Mouse (Mus musculus) liver, embryonic 16.5 days (tissue): Measurements from ENCODE around the gene Pbrm1. TPM values are rescaled to one million over a fixed set of nuclear protein-coding genes. Genes with fewer than 3 reads are reported as not detected.

ENCODE experiments used
- ATAC-seq: fragments of 200-750 bp; cut with Nextera tagmentation; 2 replicates; pipeline ENCODE4 v1.8.0; 2017; ENCODE audit warnings: low read depth, mild to moderate bottlenecking, moderate number of reproducible peaks, moderate library complexity
- H3K27ac ChIP-seq: fragments of 300-500 bp; sonication (generic); 2 replicates; pipeline ENCODE4 v1.5.1; 2014; ENCODE audit warnings: mild to moderate bottlenecking, low read length
- H3K27me3 ChIP-seq: fragments of 300-500 bp; sonication (generic); 2 replicates; pipeline ENCODE4 v1.6.1; 2014; ENCODE audit warnings: low read depth, low read length, mixed read lengths; ENCODE audit not compliant: control insufficient read depth, insufficient read depth
- H3K36me3 ChIP-seq: fragments of 300-500 bp; sonication (generic); 2 replicates; pipeline ENCODE4 v1.6.1; 2014; ENCODE audit warnings: mild to moderate bottlenecking; ENCODE audit not compliant: control insufficient read depth, insufficient read depth
- H3K4me1 ChIP-seq: fragments of 300-500 bp; sonication (generic); 2 replicates; pipeline ENCODE4 v1.6.1; 2014; ENCODE audit warnings: low read depth, low read length, mixed read lengths; ENCODE audit not compliant: control insufficient read depth
- H3K4me2 ChIP-seq: fragments of 300-500 bp; sonication (generic); 2 replicates; pipeline ENCODE4 v1.6.1; 2014; ENCODE audit warnings: low read depth, low read length, mixed read lengths
- H3K4me3 ChIP-seq: fragments of 300-500 bp; sonication (generic); 2 replicates; pipeline ENCODE4 v1.5.1; 2014; ENCODE audit warnings: low read depth, mild to moderate bottlenecking, low read length
- H3K9ac ChIP-seq: fragments of 300-500 bp; sonication (generic); 2 replicates; pipeline ENCODE4 v1.6.1; 2014; ENCODE audit warnings: low read depth, low read length
- H3K9me3 ChIP-seq: fragments of 300-500 bp; sonication (generic); replicated peaks from 2 replicates; pipeline ENCODE4 v1.6.1; 2016; ENCODE audit warnings: low read length; ENCODE audit not compliant: control insufficient read depth
- WGBS: fragments of 180-500 bp; shearing (Covaris S2); extraction: QIAGEN DNeasy Blood & Tissue Kit; methylation state at CpG from one replicate; pipeline ENCODE4 v1.1.7; 2014; ENCODE audit not compliant: insufficient replicate concordance; 5-methylcytosine and 5-hydroxymethylcytosine counted together
- polyA plus RNA-seq: library from polyadenylated mRNA; unstranded; fragments of >200 nt; fragmentation: Nextera tagmentation; extraction: Ambion mirVana; gene quantifications from 2 replicates; pipeline ENCODE4 v1.2.1, GENCODE M21; 2015

Gene Pbrm1
- polyA plus RNA-seq, 1 experiment from 2014 or later = 52.9 TPM

DNA sequence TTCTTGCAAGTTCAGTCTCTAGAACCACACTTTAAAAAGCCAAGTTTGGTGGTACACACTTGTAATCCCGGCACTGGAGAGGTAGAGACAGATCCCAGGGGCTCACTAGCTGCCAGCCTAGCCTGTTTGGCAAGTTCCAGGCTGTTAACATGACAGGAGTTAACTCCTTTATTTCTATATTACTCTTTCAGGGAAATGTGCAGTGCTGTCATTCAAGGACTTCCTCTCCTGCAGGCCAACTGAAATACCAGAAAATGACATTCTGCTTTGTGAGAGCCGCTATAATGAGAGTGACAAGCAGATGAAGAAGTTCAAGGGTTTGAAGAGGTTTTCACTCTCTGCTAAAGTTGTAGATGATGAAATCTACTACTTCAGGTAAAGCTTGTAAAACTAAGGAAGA is 86.2 kb downstream of the Pbrm1 start:
- WGBS = 91% methylated on average over 2 of the region's 2 CpGs
- Histone ChIP-seq H3K27me3 (no peaks in the 10 kb centered on the region), H3K4me3 (no peak overlapping the region), H3K9ac (no peak overlapping the region), H3K4me2 (no peak overlapping the region), H3K4me1 (peaks cover under 1% of the 10 kb centered on the region), H3K27ac (no peak overlapping the region), H3K9me3 (no peaks in the 10 kb centered on the region), H3K36me3 (peaks cover 32% of the 10 kb centered on the region)
- ATAC-seq = no peak

DNA sequence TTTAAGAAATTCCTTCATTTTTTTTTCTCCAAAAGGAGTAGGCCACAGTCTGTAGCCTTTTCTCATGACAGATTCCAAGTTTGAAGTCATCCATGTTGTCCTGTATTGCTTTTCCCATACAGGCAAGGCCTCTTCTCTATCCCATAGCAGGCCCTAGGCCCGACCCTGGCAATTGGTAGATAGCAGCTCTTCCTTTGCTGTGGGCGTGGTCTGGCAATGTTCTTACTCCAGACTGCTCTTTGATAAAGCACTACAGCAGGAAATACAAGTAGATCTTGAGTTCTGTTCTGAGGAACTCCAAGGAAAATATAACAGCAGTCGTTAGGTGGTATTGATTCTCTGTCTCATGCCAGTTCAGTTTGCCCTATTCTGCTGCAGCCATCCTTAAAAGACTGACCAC is 91.7 kb downstream of the Pbrm1 start:
- H3K9ac ChIP-seq = no peak overlapping the region
- H3K27ac ChIP-seq = peak overlapping the region; percentile 46; the same call in 1 of the 2 replicates
- H3K9me3 ChIP-seq = no peaks in the 10 kb centered on the region

DNA sequence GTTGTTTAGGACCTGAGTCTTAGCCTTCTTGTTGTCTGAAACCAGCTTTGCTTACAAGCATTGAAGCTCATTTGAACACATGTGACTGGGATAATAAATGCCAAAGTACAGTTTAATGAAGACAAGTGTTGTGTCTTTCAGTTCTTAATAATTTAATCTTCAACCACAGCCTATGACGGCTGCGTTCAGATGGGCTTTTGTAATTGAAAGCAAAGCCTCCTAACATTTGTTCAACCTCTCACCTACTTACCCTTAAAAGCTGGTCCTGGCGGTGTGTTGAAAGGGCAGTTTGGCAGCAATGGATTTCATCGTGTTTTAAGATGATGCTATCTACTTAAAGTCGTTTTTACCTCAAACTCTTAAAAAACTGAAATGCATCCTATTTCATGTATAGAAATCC is 93.2 kb downstream of the Pbrm1 start:
- H3K27ac ChIP-seq = no peak overlapping the region
- no peak overlapping the region for H3K4me2 ChIP-seq
- WGBS = 72% methylated on average over 5 of the region's 5 CpGs
- peaks cover 34% of the 10 kb centered on the region for H3K36me3 ChIP-seq
- no peak overlapping the region for H3K4me3 ChIP-seq
- H3K27me3 ChIP-seq = no peaks in the 10 kb centered on the region
- ATAC-seq = no peak
- H3K4me1 ChIP-seq = peaks cover 14% of the 10 kb centered on the region
- no peak overlapping the region for H3K9ac ChIP-seq
- no peaks in the 10 kb centered on the region for H3K9me3 ChIP-seq

More for the DNA sequence above, 91.7 kb downstream of the Pbrm1 start:
- Histone ChIP-seq H3K4me2 (no peak overlapping the region), H3K27me3 (no peaks in the 10 kb centered on the region), H3K4me3 (no peak overlapping the region), H3K4me1 (peaks cover 14% of the 10 kb centered on the region), H3K36me3 (peaks cover 41% of the 10 kb centered on the region)
- peak; percentile 88 for ATAC-seq
- WGBS = 27% methylated on average over 3 of the region's 3 CpGs

DNA sequence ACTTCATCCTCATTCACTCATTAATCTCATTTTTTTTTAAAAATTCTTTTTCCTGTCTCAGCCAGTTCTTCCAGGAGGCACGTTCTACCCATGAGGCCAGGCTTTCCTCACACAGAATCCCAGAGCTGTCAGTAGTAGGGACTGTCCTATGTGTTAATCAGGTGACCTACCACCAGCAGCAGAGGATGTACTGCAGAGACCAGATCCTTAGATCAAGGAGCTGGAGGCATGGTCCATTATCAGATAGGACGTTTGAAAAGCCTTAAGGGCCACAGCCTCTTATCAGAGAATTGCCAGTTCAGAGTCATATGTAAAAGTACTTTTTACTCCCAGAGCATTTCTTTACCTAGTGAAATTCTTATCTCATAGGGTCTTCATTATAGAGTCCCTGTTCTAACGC is 95.1 kb downstream of the Pbrm1 start:
- H3K27me3 ChIP-seq = no peaks in the 10 kb centered on the region
- ATAC-seq = peak; percentile 57; the same call in 1 of the 2 replicates
- no peaks in the 10 kb centered on the region for H3K9me3 ChIP-seq
- H3K9ac ChIP-seq = no peak overlapping the region
- H3K36me3 ChIP-seq = peaks cover 42% of the 10 kb centered on the region
- peaks cover 14% of the 10 kb centered on the region for H3K4me1 ChIP-seq
- no peak overlapping the region for H3K27ac ChIP-seq
- no peak overlapping the region for H3K4me2 ChIP-seq
- 34% methylated on average over 3 of the region's 3 CpGs for WGBS
- H3K4me3 ChIP-seq = no peak overlapping the region

DNA sequence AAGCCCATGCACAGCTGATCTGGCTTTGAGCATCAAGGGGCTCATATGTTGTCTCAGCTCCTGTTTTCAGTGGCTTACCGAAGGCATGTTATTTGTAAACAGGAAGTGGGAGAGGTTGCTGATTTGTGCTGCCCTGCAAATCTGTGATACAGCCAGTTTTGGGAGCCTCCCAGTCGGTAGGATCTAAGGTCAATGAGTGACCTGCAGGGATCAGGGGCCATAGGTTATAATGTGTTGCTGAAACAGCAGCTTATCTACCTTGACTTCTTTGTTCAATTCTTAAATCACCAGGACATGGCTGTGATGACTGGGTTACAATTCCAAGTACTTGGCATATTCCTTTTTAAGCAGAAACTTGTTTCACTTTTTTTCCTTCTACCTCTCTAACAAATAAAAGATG is 96.6 kb downstream of the Pbrm1 start:
- H3K9me3 ChIP-seq = no peaks in the 10 kb centered on the region
- H3K4me3 ChIP-seq = no peak overlapping the region
- H3K36me3 ChIP-seq = peaks cover 33% of the 10 kb centered on the region
- no peak overlapping the region for H3K4me2 ChIP-seq
- WGBS = 43% methylated on average over 2 of the region's 2 CpGs
- no peak overlapping the region for H3K9ac ChIP-seq
- H3K27me3 ChIP-seq = no peaks in the 10 kb centered on the region
- peaks cover 11% of the 10 kb centered on the region for H3K4me1 ChIP-seq
- no peak overlapping the region for H3K27ac ChIP-seq
- ATAC-seq = no peak

DNA sequence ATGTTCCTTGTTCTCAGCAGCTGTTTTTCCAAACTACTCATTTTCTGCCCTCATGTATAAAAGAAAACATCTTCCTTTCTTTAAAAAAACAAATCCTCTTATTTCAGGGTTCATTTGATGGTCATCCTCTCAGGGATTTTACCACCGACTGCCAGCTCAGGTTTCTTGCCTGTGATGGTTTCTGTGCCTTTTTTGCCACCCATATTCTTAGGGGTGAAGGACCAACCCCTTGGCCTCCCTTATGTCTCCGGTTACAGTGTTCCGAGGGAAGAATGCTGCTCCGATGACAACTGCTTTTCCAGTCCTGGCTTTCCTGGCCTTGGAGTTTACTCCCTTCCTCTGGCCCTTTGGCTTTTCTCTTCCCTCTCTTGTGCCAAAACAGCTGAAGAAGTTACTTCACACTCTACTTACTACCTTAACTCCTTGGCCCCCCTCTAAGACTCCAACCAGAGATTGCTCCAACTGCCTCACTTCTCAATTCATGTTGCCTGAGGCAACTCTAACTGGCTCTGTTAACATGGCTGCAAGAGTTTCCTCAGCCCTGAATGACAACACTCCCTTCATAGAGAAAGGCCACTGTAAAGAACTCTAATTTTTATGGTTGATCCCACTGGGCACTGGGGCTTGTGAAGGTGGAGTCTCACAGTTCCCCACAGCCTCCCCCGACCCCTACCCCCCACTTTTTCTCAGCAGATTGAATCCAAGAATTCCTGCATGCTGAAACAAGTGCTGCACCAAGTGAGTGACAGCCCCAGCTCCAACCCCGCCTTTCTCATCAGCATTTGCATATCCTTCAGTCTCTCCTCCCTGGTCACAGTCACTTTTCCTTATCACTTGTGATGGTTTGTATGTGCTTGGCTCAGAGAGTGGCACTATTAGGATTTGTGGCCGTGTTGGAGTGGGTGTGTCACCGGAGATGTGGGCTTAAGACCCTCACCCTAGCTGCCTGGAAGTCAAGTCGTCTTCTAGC is 106.5 kb downstream of the Pbrm1 start:
- no peak overlapping the region for H3K4me3 ChIP-seq
- H3K27me3 ChIP-seq = no peaks in the 10 kb centered on the region
- H3K36me3 ChIP-seq = peaks cover 8% of the 10 kb centered on the region; the same call in 1 of the 2 replicates
- ATAC-seq = no peak
- WGBS = 53% methylated on average over 9 of the region's 9 CpGs
- H3K27ac ChIP-seq = peak overlapping the region; percentile 10
- H3K9ac ChIP-seq = no peak overlapping the region
- H3K9me3 ChIP-seq = no peaks in the 10 kb centered on the region
- H3K4me1 ChIP-seq = peaks cover 44% of the 10 kb centered on the region
- H3K4me2 ChIP-seq = peak overlapping the region; percentile 44; the same call in 1 of the 2 replicates

DNA sequence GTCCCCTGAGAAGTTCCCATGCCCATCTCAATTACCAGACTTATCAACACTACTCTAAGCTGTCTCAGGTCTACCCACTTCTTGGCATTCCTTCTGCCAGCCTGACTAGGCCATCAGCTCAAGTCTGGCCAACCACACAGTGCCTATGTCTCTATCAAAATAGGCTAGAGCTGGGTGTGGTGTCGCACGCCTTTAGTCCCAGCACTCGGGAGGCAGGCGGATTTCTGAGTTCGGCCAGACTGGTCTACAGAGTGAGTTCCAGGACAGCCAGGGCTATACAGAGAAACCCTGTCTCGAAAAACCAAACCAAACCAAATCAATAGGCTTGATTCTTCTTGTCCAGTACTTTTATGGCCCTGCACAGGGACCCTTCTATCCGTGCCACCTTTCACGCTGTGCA is 107.9 kb downstream of the Pbrm1 start:
- H3K4me1 ChIP-seq = peaks cover 50% of the 10 kb centered on the region
- peak overlapping the region; percentile 26; the same call in 1 of the 2 replicates for H3K9ac ChIP-seq
- peaks cover 4% of the 10 kb centered on the region; the same call in 1 of the 2 replicates for H3K36me3 ChIP-seq
- H3K27ac ChIP-seq = peak overlapping the region; percentile 54
- no peaks in the 10 kb centered on the region for H3K27me3 ChIP-seq
- no peak for ATAC-seq
- peak overlapping the region; percentile 44 for H3K4me2 ChIP-seq
- peak overlapping the region; percentile 38 for H3K4me3 ChIP-seq
- 64% methylated on average over 8 of the region's 8 CpGs for WGBS
- H3K9me3 ChIP-seq = no peaks in the 10 kb centered on the region

DNA sequence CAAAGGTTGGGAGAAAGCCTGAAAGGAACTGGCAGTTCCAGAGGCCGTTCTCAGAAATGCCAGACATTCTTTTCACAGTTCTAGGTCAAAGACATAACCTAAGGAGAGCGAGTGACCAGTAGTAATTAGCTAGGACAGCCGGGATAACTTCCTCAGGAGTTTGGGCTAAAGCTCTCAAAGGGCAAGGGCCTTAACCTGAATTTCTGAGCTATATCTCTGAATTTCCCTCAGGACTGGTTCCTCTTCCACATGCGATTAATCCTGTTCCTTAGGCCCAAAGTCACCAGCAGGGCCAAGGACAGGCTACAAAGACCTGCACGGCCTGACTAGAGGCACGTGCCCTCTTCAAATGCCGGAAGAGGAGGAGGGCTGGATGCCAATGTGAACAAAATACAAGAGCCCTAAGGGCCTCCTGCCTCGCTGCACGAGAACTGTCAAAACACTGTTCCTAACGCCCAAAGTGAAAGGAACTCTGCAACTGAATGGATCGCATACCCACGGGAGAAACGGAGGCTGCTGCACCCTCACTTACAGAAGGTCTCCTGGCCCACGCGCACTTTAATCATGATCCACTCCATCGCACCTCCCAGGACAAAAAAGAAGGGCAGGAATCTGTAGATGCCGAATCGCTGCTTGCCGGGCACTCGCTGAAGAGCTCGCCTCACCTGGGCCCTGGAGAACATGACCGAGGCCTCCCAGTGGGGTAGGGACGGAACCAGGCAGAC is 109.3 kb downstream of the Pbrm1 start:
- H3K4me1 ChIP-seq = peaks cover 65% of the 10 kb centered on the region

More for the DNA sequence above, 109.3 kb downstream of the Pbrm1 start:
- no peaks in the 10 kb centered on the region; the same call in 1 of the 2 replicates for H3K36me3 ChIP-seq
- ATAC-seq = peak; percentile 1
- H3K4me2 ChIP-seq = peak overlapping the region; percentile 88
- no peaks in the 10 kb centered on the region for H3K27me3 ChIP-seq
- H3K4me3 ChIP-seq = peak overlapping the region; percentile 92
- H3K9ac ChIP-seq = peak overlapping the region; percentile 85
- H3K27ac ChIP-seq = peak overlapping the region; percentile 89
- H3K9me3 ChIP-seq = no peaks in the 10 kb centered on the region
- WGBS = under 1% methylated on average over 23 of the region's 23 CpGs
